Mouse (Mus musculus) inflammation-experienced regulatory T-cells, adult 6 months (primary cell): ENCODE data around the gene Pkn2. TPM values are rescaled to one million over a fixed set of nuclear protein-coding genes. Genes with fewer than 3 reads are reported as not detected.

ENCODE experiments used
- polyA plus RNA-seq, 3 experiments: library from polyadenylated mRNA; unstranded; fragments of 100-300 nt; shearing (Covaris generic); gene quantifications; one replicate each; pipeline ENCODE4 v1.2.1; 2017

Gene Pkn2
- polyA plus RNA-seq, 3 experiments from 2014 or later = 12.3 to 17.3 (median 15.0) TPM

Other genes starting within 250 kb of the Pkn2 start
- 1 to 10 TPM; 4.8 to 5.2 (median 4.8) TPM for gene Kyat3, start 181.0 kb downstream of the Pkn2 start, polyA plus RNA-seq
- 10 to 100 TPM; 50.6 to 74.3 (median 73.9) TPM for gene Gtf2b, start 117.0 kb downstream of the Pkn2 start, polyA plus RNA-seq